12 mouse cellular contexts compared by ENCODE assay signal in the genomic region with DNA sequence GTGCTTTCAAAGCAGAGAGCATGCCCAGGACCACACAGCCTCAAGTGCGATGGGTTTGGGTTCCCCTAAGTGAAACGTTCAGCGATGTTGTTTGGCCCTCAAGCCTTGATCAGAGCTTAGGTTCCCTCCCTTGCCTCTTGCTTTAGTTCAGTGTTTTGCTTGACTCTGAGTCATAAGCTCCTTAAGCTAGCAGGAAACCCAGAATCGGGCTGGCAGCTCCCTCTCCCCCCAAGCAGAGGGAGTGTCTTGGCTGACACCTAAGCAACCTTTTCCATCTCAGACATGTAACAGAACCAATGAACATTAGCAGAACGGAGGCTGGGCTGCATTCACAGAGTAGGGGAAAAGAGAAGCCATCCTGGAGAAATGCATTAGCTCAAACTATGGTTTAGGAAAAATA.
A peak's percentile ranks its signal among the peaks of the same experiment; 100 is the strongest.
DNase-seq lines count a peak whose midpoint lies in the region; ATAC-seq lines count a peak whose summit lies in the region.
"Had no signal": no experiment of that assay in that cellular context is flagged by ENCODE, and none has a peak within 500 bp of the region (broad histone marks: within the 10 kb centered on the region; RNA-seq: fewer than 3 reads in every experiment).

No protein-coding gene starts in this region.

- 0 out of 2 replicates have a peak, but pooled peaks have one; percentile 20 for ATAC-seq in frontal cortex, adult (ENCODE audit: low TSS enrichment)
- ATAC-seq: Patski had no signal

- no peak for DNase-seq in frontal cortex, postnatal 14 days (ENCODE audit: low spot score in 2 of 2)
- peak; percentile 9 for DNase-seq in ovary, postnatal 36 days (ENCODE audit: low spot score)
- no peak for DNase-seq in ovary, adult 18-20 months (ENCODE audit: low spot score)
- peak; percentile 6 for DNase-seq in heart, postnatal 25 days (ENCODE audit: low spot score)
- DNase-seq in kidney, postnatal 36 days = no peak
- no peak for DNase-seq in spleen, postnatal 10 days (ENCODE audit: low spot score in 2 of 2)
- DNase-seq: adrenal gland, adult 8-10 months; gastrocnemius, postnatal 10 days; layer of hippocampus, postnatal 36 days; midbrain, embryonic 14.5 days had no signal

- intact Hi-C loops in heart, postnatal 25 days (cut with DNase I) = no loop called here

Comparison
In these comparisons a context has a peak if more than half of its experiments do, and no peak if none do; other contexts are left out.
1. DNase-seq: peak in ovary, postnatal 36 days (single experiment) and heart, postnatal 25 days (single experiment); none in frontal cortex, postnatal 14 days (0 of 2), ovary, adult 18-20 months (single experiment), kidney, postnatal 36 days (0 of 2) and spleen, postnatal 10 days (0 of 2).